Mouse (Mus musculus): ENCODE measurements around the gene Banp. TPM values are rescaled to one million over a fixed set of nuclear protein-coding genes. Genes with fewer than 3 reads are reported as not detected.
A peak's percentile ranks its signal among the peaks of the same experiment; 100 is the strongest.

Gene Banp
- polyA plus RNA-seq, 1 experiment from 2014 or later = 64.6 TPM

DNA sequence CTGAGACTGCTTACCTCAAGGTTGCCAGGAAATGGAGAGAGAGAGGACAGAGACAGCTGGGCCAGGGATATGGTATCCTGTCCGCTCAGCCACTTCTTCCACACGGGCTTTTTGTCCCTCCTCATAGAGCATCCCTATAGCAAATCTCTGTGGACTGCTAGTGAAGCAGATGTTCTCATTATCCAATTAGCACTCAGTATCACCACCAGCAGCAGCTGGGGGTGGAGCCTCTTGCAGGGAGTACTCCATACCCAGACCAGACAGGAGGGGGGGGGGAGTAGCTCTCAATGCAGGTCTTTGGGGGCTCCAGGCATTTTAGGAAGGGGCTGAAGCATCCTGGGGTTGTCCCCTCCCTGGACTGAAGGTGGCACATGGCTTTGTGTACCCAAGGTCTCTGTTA lies 100.4 kb downstream of the Banp start:
- Histone ChIP-seq H3K27ac (replicated peaks) (peak overlapping the region; percentile 49; the same call in 1 of the 2 replicates), H3K36me3 (no peaks in the 10 kb centered on the region), H3K4me1 (peaks cover 10% of the 10 kb centered on the region), H3K9me3 (replicated peaks) (no peaks in the 10 kb centered on the region), H3K27me3 (ENCODE audit: low read depth, poor library complexity, severe bottlenecking) (0 out of 2 replicates have a peak, but pooled peaks cover 4% of the 10 kb centered on the region), H3K4me3 (no peak overlapping the region)
- WGBS = 80% methylated on average over 2 of the region's 2 CpGs
- DNase-seq (ENCODE audit: low spot score) = no peak

GRCm38 (mm10) chr8:122050620-122051019 lies 101.1 kb downstream of the Banp start:
- peaks cover 17% of the 10 kb centered on the region for H3K4me1 ChIP-seq
- no peak overlapping the region for H3K4me3 ChIP-seq
- WGBS = 95% methylated on average over 9 of the region's 9 CpGs
- no peaks in the 10 kb centered on the region for H3K36me3 ChIP-seq
- H3K27me3 ChIP-seq (ENCODE audit: low read depth, poor library complexity, severe bottlenecking) = 0 out of 2 replicates have a peak, but pooled peaks cover 4% of the 10 kb centered on the region
- H3K9me3 ChIP-seq (replicated peaks) = no peaks in the 10 kb centered on the region
- no peak overlapping the region for H3K27ac ChIP-seq (replicated peaks)
- DNase-seq (ENCODE audit: low spot score) = no peak

DNA sequence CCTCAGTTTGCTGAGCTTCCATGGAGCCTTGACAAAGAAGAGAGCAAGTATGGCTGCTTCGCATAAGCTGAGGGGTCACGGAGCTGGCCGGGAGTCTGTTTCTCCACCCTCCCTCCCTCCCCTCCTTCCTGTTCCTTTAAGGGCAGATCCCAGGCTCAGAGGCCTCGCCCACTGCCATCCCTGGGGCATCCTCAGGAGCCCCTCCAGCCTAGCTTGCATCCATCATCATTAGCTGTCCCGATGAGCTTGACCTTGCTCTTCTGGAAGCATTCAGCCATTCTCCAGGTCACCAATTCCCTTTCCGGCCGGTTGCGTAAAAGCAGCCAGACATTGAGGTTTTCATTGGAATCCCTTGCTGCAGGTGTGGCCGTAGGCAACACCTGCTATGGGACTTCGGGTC lies 105.8 kb downstream of the Banp start:
- no peaks in the 10 kb centered on the region for H3K36me3 ChIP-seq
- DNase-seq (ENCODE audit: low spot score) = no peak
- no peak overlapping the region for H3K27ac ChIP-seq (replicated peaks)
- no peaks in the 10 kb centered on the region; the same call in 1 of the 2 replicates for H3K27me3 ChIP-seq (ENCODE audit: low read depth, poor library complexity, severe bottlenecking)
- peaks cover 31% of the 10 kb centered on the region for H3K4me1 ChIP-seq
- 58% methylated on average over 10 of the region's 10 CpGs for WGBS
- H3K4me3 ChIP-seq = no peak overlapping the region
- H3K9me3 ChIP-seq (replicated peaks) = no peaks in the 10 kb centered on the region

GRCm38 (mm10) chr8:122056113-122056512 lies 106.6 kb downstream of the Banp start:
- no peaks in the 10 kb centered on the region for H3K36me3 ChIP-seq
- 41% methylated on average over 1 of the region's 1 CpGs for WGBS
- DNase-seq (ENCODE audit: low spot score) = no peak
- peaks cover 39% of the 10 kb centered on the region for H3K4me1 ChIP-seq
- no peaks in the 10 kb centered on the region for H3K9me3 ChIP-seq (replicated peaks)
- no peaks in the 10 kb centered on the region; the same call in 1 of the 2 replicates for H3K27me3 ChIP-seq (ENCODE audit: low read depth, poor library complexity, severe bottlenecking)
- H3K27ac ChIP-seq (replicated peaks) = 0 out of 2 replicates have a peak overlapping the region, but pooled peaks have one; percentile 9
- H3K4me3 ChIP-seq = no peak overlapping the region

DNA sequence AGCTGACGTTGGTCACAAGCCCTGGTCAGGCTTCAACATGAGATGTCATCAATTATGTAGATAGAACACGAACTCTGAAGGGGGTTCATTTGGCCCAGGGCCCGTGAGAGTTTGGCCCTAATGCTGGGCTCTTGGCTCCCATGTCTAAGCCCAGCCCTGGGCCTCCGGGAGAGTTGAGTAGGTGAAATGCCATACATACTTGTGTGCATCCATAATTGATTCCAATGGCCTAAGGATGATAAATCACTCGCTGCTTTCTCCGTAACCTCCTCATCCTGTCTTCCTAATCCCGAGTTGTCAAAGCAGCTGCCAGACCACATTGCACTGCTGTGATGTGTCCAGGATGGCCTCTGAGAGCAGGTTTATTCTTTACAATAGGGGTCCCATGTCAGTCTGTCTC lies 107.3 kb downstream of the Banp start:
- WGBS = 85% methylated on average over 7 of the region's 7 CpGs
- no peaks in the 10 kb centered on the region for H3K36me3 ChIP-seq

DNA sequence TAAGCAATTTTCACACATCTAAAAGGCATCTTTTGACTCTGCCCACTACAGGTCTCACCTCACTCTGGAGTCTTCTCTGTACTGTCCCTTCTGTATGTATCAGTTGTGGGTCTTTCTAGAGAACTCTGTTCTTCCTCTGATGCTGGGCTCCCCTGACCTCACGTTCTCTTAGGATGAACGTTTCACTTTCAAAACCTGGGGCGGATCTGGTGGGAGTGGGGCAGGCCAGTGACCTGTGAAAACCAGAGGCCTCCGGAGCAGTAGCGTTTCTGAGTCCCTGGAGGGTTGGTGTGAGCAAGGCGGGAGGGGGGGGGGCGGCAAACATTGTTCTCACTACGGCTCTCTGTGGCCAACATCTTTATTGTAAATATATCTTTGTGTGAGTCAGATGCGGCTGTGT lies 109.0 kb downstream of the Banp start:
- no peak overlapping the region for H3K27ac ChIP-seq (replicated peaks)
- H3K4me3 ChIP-seq = no peak overlapping the region
- H3K4me1 ChIP-seq = peaks cover 46% of the 10 kb centered on the region
- DNase-seq (ENCODE audit: low spot score) = no peak
- H3K36me3 ChIP-seq = no peaks in the 10 kb centered on the region
- WGBS = 68% methylated on average over 9 of the region's 9 CpGs
- no peaks in the 10 kb centered on the region; the same call in 1 of the 2 replicates for H3K27me3 ChIP-seq (ENCODE audit: low read depth, poor library complexity, severe bottlenecking)
- no peaks in the 10 kb centered on the region for H3K9me3 ChIP-seq (replicated peaks)

More for the DNA sequence above, 107.3 kb downstream of the Banp start:
- Histone ChIP-seq H3K4me1 (peaks cover 41% of the 10 kb centered on the region), H3K4me3 (no peak overlapping the region), H3K9me3 (replicated peaks) (no peaks in the 10 kb centered on the region), H3K27me3 (ENCODE audit: low read depth, poor library complexity, severe bottlenecking) (no peaks in the 10 kb centered on the region; the same call in 1 of the 2 replicates), H3K27ac (replicated peaks) (no peak overlapping the region)
- DNase-seq (ENCODE audit: low spot score) = no peak

DNA sequence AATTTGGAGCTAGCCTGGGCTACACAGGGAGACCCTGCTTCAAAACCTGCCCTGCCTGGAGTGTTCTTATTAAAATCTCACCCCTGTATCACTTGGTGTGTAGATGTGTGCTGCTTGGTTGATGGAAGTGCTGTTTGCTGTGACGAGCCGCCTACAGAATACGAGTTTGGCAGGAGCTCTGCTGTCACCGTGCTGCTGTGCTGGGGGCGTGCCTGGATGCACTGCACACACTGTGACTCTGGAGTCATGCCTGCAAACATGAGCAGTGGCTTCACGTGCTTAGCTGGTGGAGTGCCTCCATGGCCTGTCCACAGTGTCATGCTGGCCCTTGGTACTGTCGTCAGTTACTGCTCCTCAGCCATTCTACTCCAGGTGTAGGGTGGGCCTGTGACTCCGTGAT lies 109.4 kb downstream of the Banp start:
- Histone ChIP-seq H3K9me3 (replicated peaks) (no peaks in the 10 kb centered on the region), H3K4me3 (no peak overlapping the region), H3K27ac (replicated peaks) (no peak overlapping the region), H3K36me3 (no peaks in the 10 kb centered on the region), H3K4me1 (peaks cover 46% of the 10 kb centered on the region), H3K27me3 (ENCODE audit: low read depth, poor library complexity, severe bottlenecking) (no peaks in the 10 kb centered on the region; the same call in 1 of the 2 replicates)
- WGBS = 86% methylated on average over 8 of the region's 8 CpGs
- DNase-seq (ENCODE audit: low spot score) = no peak

GRCm38 (mm10) chr8:122062508-122063223 lies 113.1 kb downstream of the Banp start:
- Histone ChIP-seq H3K4me1 (peaks cover 23% of the 10 kb centered on the region), H3K27ac (replicated peaks) (no peak overlapping the region), H3K36me3 (no peaks in the 10 kb centered on the region), H3K4me3 (no peak overlapping the region), H3K27me3 (ENCODE audit: low read depth, poor library complexity, severe bottlenecking) (no peaks in the 10 kb centered on the region; the same call in 1 of the 2 replicates), H3K9me3 (replicated peaks) (no peaks in the 10 kb centered on the region)
- 80% methylated on average over 12 of the region's 12 CpGs for WGBS
- DNase-seq (ENCODE audit: low spot score) = no peak

DNA sequence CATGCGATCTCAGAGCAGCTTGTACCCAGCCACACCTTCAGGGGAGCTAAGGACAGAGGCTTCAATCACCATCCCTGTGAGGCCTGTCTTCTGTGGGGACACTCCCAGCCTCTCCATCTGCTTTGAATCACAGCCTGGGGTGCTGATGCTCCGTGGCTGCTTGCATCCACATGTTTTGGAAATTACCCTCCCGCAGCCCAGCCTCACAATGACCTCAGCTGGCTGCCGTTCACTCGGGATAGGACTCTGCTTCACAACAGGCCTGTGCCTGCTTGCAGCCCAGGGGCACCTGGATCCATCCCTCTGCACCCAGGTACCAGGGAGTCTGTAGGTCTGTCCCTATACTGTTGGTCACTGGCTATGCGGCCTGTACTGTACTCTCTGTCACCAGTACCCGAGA lies 114.8 kb downstream of the Banp start:
- Histone ChIP-seq H3K27me3 (ENCODE audit: low read depth, poor library complexity, severe bottlenecking) (no peaks in the 10 kb centered on the region), H3K4me1 (peaks cover 31% of the 10 kb centered on the region), H3K9me3 (replicated peaks) (no peaks in the 10 kb centered on the region), H3K4me3 (no peak overlapping the region), H3K36me3 (no peaks in the 10 kb centered on the region), H3K27ac (replicated peaks) (no peak overlapping the region)
- 71% methylated on average over 7 of the region's 7 CpGs for WGBS
- DNase-seq (ENCODE audit: low spot score) = no peak

DNA sequence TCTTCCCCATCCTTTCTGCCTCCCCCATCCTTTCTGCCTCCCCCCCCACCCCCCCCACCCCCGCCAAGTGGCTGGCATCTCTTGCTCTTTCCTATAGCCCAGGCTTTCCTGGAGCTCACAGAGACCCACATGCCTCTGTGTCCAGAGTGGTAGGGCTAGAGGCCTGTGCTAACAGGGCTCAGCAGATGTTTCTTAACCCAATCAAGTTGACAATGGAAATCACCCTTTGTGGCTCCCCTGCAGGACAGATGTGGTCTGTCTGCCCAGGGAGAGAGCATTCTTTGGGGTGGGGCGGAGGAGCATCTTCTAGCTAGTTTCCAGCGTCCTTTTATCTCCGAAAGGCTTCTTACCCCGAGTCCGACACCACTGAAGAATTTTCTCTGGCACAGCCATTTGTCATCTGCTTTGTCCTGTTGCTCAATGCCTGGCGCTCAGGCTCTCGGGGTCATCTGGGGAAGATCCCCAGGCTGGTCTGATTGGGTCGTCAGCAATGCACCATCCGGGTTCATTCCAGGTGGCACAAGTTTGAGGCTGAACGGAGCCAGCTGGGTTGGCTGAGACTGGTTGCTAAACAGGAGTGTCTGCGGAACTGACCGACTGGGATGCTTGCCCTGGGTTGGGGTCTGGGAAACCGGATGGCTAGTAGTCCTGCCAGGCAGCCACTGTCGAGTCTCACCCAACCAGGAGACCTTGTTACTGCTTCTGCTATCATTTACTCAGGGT lies 118.4 kb downstream of the Banp start:
- no peaks in the 10 kb centered on the region for H3K36me3 ChIP-seq
- H3K4me3 ChIP-seq = no peak overlapping the region
- peaks cover 13% of the 10 kb centered on the region; the same call in 1 of the 2 replicates for H3K4me1 ChIP-seq
- no peak overlapping the region for H3K27ac ChIP-seq (replicated peaks)
- no peaks in the 10 kb centered on the region for H3K9me3 ChIP-seq (replicated peaks)
- 76% methylated on average over 15 of the region's 15 CpGs for WGBS
- no peak for DNase-seq (ENCODE audit: low spot score)
- peaks cover 18% of the 10 kb centered on the region; the same call in 1 of the 2 replicates for H3K27me3 ChIP-seq (ENCODE audit: low read depth, poor library complexity, severe bottlenecking)

DNA sequence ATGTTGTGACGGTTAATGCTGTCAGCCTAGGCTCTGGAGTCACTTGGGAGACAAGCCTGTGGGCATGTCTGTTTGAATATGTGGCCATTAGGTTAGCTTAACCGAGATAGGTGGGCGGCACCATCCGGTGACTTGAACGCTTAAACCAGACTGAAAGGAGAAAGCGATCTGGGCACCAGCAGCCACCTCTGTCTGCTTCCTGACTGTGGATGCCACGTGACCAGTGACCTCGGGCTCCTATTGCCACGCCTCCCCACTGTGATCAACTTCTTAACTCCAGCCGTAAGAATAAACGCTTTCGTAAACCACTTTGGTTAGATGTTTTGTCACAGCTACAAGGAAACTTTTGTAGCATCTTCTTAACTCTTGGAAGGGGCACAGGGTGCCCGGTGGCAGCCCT lies 119.1 kb downstream of the Banp start:
- Histone ChIP-seq H3K27ac (replicated peaks) (no peak overlapping the region), H3K4me3 (no peak overlapping the region), H3K36me3 (no peaks in the 10 kb centered on the region), H3K4me1 (peaks cover 9% of the 10 kb centered on the region; the same call in 1 of the 2 replicates), H3K9me3 (replicated peaks) (no peaks in the 10 kb centered on the region), H3K27me3 (ENCODE audit: low read depth, poor library complexity, severe bottlenecking) (peaks cover 18% of the 10 kb centered on the region; the same call in 1 of the 2 replicates)
- 88% methylated on average over 13 of the region's 13 CpGs for WGBS
- DNase-seq (ENCODE audit: low spot score) = no peak

GRCm38 (mm10) chr8:122069281-122069680 lies 119.7 kb downstream of the Banp start:
- no peak overlapping the region for H3K4me3 ChIP-seq
- no peaks in the 10 kb centered on the region for H3K9me3 ChIP-seq (replicated peaks)
- WGBS = 91% methylated on average over 11 of the region's 11 CpGs
- no peak for DNase-seq (ENCODE audit: low spot score)
- peaks cover 23% of the 10 kb centered on the region for H3K27me3 ChIP-seq (ENCODE audit: low read depth, poor library complexity, severe bottlenecking)
- peaks cover 9% of the 10 kb centered on the region; the same call in 1 of the 2 replicates for H3K4me1 ChIP-seq
- H3K27ac ChIP-seq (replicated peaks) = no peak overlapping the region
- no peaks in the 10 kb centered on the region for H3K36me3 ChIP-seq

DNA sequence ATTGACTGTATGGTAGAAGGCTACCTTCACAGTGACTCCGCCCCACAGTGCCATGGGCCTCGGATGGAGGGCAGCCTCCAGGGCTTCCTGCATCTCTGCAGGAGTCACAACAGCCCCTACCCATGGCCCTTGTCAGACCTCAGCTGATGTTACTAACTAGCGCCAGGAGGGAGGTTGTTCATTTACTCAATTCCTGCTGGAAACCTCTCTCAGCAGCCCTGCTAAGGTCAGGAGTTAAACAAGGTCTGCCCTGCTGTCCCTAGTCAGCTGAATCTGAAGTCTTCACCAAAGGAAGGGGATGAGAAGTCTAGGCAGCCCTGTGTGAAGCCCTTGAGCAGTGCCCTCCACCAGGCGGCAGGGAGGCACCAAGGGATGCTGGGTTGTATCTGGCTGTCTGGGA lies 121.6 kb downstream of the Banp start:
- Histone ChIP-seq H3K36me3 (no peaks in the 10 kb centered on the region), H3K4me1 (peaks cover 15% of the 10 kb centered on the region), H3K27me3 (ENCODE audit: low read depth, poor library complexity, severe bottlenecking) (peaks cover 31% of the 10 kb centered on the region), H3K9me3 (replicated peaks) (no peaks in the 10 kb centered on the region), H3K4me3 (no peak overlapping the region), H3K27ac (replicated peaks) (no peak overlapping the region)
- no peak for DNase-seq (ENCODE audit: low spot score)
- 67% methylated on average over 4 of the region's 4 CpGs for WGBS

Measured in midbrain, embryonic 10.5 days (tissue).